Mouse (Mus musculus): ENCODE data around the gene Vsig4. TPM values are rescaled to one million over a fixed set of nuclear protein-coding genes. Genes with fewer than 3 reads are reported as not detected.

Gene Vsig4
- polyA plus RNA-seq, 1 experiment from 2014 or later = not detected

MicroRNAs encoded within 50 kb of the gene (microRNA counts, 519-probe panel; counts per million panel counts)
- microRNA mmu-miR-223 = 684 counts per million, percentile 72 among the panel's probes with 10 or more counts

Small RNA genes lying within 50 kb of the gene (microRNA-seq; reads per million reads assigned to microRNA genes)
- gene Mir223 = 211 reads per million, percentile 58 among the genes with 10 or more reads in this experiment

Other genes starting within 250 kb of the Vsig4 start
- 98.5 and 100 TPM in 2 replicates for gene Msn, start 197.4 kb downstream of the Vsig4 start, polyA plus RNA-seq (2016; fragmentation: Nextera tagmentation; extraction: Ambion mirVana)
- gene Heph, start 161.9 kb upstream of the Vsig4 start, polyA plus RNA-seq (2016; fragmentation: Nextera tagmentation; extraction: Ambion mirVana) = 18.7 and 24.7 TPM in 2 replicates
- 0.13 TPM in 1 of 2 replicates, not detected in the other for gene Hsf3, start 162.9 kb upstream of the Vsig4 start, polyA plus RNA-seq (2016; fragmentation: Nextera tagmentation; extraction: Ambion mirVana)